Mouse (Mus musculus) neural tube, embryonic 15.5 days (tissue): ENCODE results near the gene Aox2. TPM values are rescaled to one million over a fixed set of nuclear protein-coding genes. Genes with fewer than 3 reads are reported as not detected.

Experiments used
- ATAC-seq: fragments of 200-750 bp; cut with Nextera tagmentation; 2 replicates; pipeline ENCODE4 v1.8.0; 2017; ENCODE audit warnings: mild to moderate bottlenecking, moderate TSS enrichment, moderate library complexity; ENCODE audit not compliant: low FRiP score
- H3K27ac ChIP-seq: fragments of 300-500 bp; sonication (generic); replicated peaks from 2 replicates; pipeline ENCODE4 v1.5.1; 2015; ENCODE audit warnings: mild to moderate bottlenecking, inconsistent platforms
- H3K27me3 ChIP-seq: fragments of 300-500 bp; sonication (generic); replicated peaks from 2 replicates; pipeline ENCODE4 v1.6.1; 2015; ENCODE audit warnings: inconsistent platforms
- H3K36me3 ChIP-seq: fragments of 300-500 bp; sonication (generic); 2 replicates; pipeline ENCODE4 v1.6.1; 2015; ENCODE audit warnings: inconsistent platforms
- H3K4me1 ChIP-seq: fragments of 300-500 bp; sonication (generic); 2 replicates; pipeline ENCODE4 v1.6.1; 2015; ENCODE audit warnings: inconsistent platforms
- H3K4me2 ChIP-seq: fragments of 300-500 bp; sonication (generic); 2 replicates; pipeline ENCODE4 v1.6.1; 2015; ENCODE audit warnings: inconsistent platforms, mild to moderate bottlenecking, moderate library complexity
- H3K4me3 ChIP-seq: fragments of 300-500 bp; sonication (generic); replicated peaks from 2 replicates; pipeline ENCODE4 v1.5.1; 2015; ENCODE audit warnings: mild to moderate bottlenecking, inconsistent platforms
- H3K9ac ChIP-seq: fragments of 300-500 bp; sonication (generic); replicated peaks from 2 replicates; pipeline ENCODE4 v1.6.1; 2015; ENCODE audit warnings: mild to moderate bottlenecking, inconsistent platforms
- H3K9me3 ChIP-seq: fragments of 300-500 bp; sonication (generic); replicated peaks from 2 replicates; pipeline ENCODE4 v1.6.1; 2016; ENCODE audit warnings: inconsistent platforms
- WGBS: fragments of 180-500 bp; shearing (Covaris S2); methylation state at CpG from one replicate; pipeline ENCODE4 v1.1.7; 2015; ENCODE audit warnings: mixed read lengths; 5-methylcytosine and 5-hydroxymethylcytosine counted together
- polyA plus RNA-seq: library from polyadenylated mRNA; unstranded; fragments of >200 nt; fragmentation: Nextera tagmentation; extraction: Ambion mirVana; gene quantifications from 2 replicates; pipeline ENCODE4 v1.2.1, GENCODE M21; 2015

Gene Aox2
- polyA plus RNA-seq, 1 experiment from 2014 or later = 0.04 TPM

DNA sequence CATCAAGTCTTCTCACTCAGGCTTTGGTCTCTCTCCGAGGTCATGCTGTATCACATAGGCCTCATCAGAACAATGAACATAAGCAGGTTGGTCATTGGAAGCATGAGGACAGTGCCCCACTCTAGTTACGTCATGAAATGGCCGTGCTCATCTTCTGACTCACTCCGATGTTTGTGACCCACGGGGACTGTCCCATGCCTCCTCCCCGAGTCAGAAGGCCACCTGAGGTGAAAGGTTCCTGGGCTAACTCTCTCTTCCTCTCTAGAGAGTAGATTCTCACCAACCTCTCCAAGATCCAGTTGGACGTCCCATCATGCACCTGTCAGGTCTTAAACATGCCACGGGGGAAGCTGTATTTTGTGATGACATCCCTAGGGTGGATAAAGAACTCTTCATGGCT, 30.5 kb downstream of the Aox2 start:
- no peak for ATAC-seq
- H3K9me3 ChIP-seq = no peaks in the 10 kb centered on the region
- no peaks in the 10 kb centered on the region for H3K27me3 ChIP-seq
- H3K9ac ChIP-seq = no peak overlapping the region
- H3K27ac ChIP-seq = no peak overlapping the region
- no peaks in the 10 kb centered on the region for H3K36me3 ChIP-seq
- H3K4me3 ChIP-seq = no peak overlapping the region
- 89% methylated on average over 8 of the region's 8 CpGs for WGBS
- no peak overlapping the region for H3K4me2 ChIP-seq
- no peaks in the 10 kb centered on the region for H3K4me1 ChIP-seq

DNA sequence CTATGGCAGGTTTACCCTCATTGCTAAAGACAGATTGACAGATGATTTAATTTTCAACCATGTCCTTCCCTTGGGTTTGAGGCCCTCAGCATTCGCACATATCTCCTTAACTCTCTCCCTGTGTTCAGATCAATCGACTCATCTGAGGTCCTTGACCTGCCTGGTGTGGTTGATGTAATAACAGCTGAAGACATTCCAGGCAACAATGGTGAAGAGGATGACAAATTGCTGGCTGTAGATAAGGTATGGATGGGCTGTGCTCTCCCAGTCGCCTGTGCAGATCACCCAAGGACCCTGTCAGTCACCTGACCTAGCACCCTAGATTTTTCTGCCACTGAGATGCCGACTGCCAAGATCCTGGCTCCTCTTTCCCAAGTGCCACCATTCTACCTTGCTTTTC, 31.7 kb downstream of the Aox2 start:
- Histone ChIP-seq H3K36me3 (no peaks in the 10 kb centered on the region), H3K9ac (no peak overlapping the region), H3K27ac (no peak overlapping the region), H3K4me1 (no peaks in the 10 kb centered on the region), H3K9me3 (no peaks in the 10 kb centered on the region), H3K27me3 (no peaks in the 10 kb centered on the region), H3K4me3 (no peak overlapping the region), H3K4me2 (no peak overlapping the region)
- ATAC-seq = no peak
- 81% methylated on average over 4 of the region's 4 CpGs for WGBS

DNA sequence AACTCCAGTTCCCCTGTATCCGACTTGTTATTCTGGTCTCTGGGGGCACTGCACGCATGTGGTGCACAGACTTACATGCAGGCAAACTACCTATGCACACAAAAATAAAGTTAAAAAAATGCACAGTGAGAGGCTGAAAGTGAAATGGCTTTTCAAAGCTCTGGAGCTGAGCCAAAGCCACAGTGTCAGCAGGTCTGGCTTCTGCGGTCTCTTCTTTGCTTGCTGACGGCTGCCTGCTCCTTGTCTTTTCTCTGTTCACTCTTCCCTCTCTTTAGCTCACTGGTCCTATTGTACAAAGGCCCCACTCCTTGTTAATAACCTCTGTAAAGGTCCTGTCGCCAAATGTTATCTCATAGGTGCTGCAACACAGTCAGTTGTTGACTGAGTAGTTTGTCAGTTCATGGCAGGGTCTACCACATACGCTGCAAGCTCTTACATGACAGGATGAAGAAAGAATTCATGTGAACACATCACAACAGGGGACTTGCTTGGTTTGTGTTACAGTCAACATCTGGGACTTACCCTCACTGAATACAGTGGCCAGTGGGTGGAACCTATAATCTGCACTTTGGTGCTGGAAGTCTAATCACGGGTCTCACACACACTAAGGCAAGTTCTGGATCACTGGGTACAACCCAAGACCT, 33.2 kb downstream of the Aox2 start:
- Histone ChIP-seq H3K9me3 (no peaks in the 10 kb centered on the region), H3K36me3 (no peaks in the 10 kb centered on the region), H3K27ac (no peak overlapping the region), H3K4me3 (no peak overlapping the region), H3K4me2 (no peak overlapping the region), H3K4me1 (no peaks in the 10 kb centered on the region), H3K9ac (no peak overlapping the region), H3K27me3 (no peaks in the 10 kb centered on the region)
- no peak for ATAC-seq
- WGBS = 84% methylated on average over 7 of the region's 7 CpGs

DNA sequence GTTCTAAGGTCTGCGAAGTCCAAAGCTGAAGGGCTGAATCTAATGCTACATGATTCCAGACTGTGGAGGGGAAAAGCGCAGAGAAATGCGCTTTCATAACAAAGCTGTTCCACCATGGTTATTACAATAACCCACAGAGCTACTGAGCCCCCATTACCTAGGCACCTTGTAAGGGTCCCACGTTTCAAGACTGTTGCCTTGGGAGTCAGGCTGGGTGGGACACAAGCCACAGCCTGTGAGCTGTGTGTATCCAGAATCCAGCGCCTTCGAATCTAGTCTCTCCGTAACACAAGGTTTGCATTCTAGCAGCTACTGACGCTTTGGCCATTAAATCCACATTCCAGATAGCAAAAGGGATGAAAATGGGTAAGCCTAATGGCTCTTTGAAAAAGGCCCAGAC, 35.0 kb downstream of the Aox2 start:
- Histone ChIP-seq H3K4me2 (no peak overlapping the region), H3K36me3 (no peaks in the 10 kb centered on the region), H3K9me3 (no peaks in the 10 kb centered on the region), H3K27me3 (no peaks in the 10 kb centered on the region), H3K4me3 (no peak overlapping the region), H3K4me1 (no peaks in the 10 kb centered on the region), H3K9ac (no peak overlapping the region), H3K27ac (no peak overlapping the region)
- WGBS = 92% methylated on average over 8 of the region's 8 CpGs
- no peak for ATAC-seq

DNA sequence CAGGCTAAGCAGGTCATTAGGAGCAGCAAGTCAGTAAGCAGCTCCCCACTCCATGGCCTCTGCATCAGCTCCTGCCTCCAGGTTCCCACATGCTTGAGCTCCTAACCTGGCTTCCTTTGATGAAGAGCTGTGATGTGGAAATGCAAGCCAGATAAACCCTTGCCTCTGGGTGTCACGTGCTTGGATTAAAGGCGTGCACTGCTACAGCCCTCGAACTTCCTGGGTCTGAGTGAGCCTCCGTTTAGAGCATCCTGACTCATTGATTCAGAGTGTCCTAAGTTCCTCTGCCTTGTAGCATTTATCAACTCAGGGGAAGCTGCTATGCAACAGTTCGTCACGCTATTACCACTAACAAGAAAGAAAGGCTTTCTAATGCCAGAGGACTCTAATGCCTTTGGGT, 37.4 kb downstream of the Aox2 start:
- no peak overlapping the region for H3K4me2 ChIP-seq
- ATAC-seq = no peak
- H3K27ac ChIP-seq = no peak overlapping the region
- no peaks in the 10 kb centered on the region for H3K9me3 ChIP-seq
- H3K27me3 ChIP-seq = no peaks in the 10 kb centered on the region
- no peaks in the 10 kb centered on the region for H3K36me3 ChIP-seq
- H3K4me3 ChIP-seq = no peak overlapping the region
- no peaks in the 10 kb centered on the region for H3K4me1 ChIP-seq
- WGBS = 77% methylated on average over 6 of the region's 6 CpGs
- no peak overlapping the region for H3K9ac ChIP-seq

DNA sequence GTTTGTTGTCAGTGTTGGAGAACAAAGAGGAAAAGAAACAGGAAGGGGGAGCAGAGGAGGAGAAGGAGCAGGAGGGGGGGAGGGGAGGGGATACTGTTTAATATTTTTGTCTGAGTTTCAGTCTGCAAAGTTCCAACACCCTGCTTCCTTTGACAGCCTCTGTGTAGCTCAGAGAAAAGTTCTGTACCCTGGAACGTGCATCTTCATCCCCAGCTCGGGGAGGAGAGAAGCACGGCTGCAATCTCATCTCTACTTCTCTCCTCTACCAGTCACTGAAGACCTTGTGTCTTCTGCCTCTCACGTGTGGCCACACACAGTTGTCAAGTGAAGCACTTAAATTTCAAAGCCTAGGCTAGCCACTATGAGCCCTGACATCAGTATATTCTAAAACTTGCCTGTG, 55.1 kb downstream of the Aox2 start:
- Histone ChIP-seq H3K9me3 (no peaks in the 10 kb centered on the region), H3K27me3 (no peaks in the 10 kb centered on the region), H3K4me3 (peak overlapping the region; percentile 11; the same call in 1 of the 2 replicates), H3K9ac (0 out of 2 replicates have a peak overlapping the region, but pooled peaks have one; percentile 10), H3K36me3 (no peaks in the 10 kb centered on the region), H3K27ac (no peak overlapping the region), H3K4me1 (peaks cover 7% of the 10 kb centered on the region), H3K4me2 (peak overlapping the region; percentile 42)
- WGBS = 48% methylated on average over 4 of the region's 4 CpGs
- ATAC-seq = no peak

DNA sequence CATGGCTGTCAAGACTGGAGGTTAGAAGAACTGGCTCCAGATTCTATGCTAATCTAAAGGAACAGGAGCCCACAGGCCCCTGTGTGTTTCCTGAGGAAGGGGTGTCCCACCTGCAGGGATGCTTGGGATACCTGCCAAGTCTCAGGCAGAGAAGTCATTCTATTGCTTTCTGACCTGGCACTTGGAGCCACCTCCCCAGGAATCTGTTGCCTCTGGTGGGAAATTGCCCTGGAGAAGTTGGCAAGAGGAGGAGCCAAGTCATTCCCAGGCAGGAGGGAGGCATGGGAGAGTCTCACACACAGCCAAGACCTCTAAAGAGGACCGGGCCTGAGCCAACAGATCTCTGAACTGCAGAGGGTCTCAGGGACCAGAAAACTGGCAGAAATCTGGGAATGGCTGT, 61.8 kb downstream of the Aox2 start:
- Histone ChIP-seq H3K27me3 (no peaks in the 10 kb centered on the region), H3K36me3 (no peaks in the 10 kb centered on the region), H3K9me3 (no peaks in the 10 kb centered on the region), H3K27ac (no peak overlapping the region), H3K4me3 (no peak overlapping the region), H3K4me1 (no peaks in the 10 kb centered on the region; the same call in 1 of the 2 replicates), H3K4me2 (no peak overlapping the region), H3K9ac (no peak overlapping the region)
- 79% methylated on average over 1 of the region's 1 CpGs for WGBS
- no peak for ATAC-seq

DNA sequence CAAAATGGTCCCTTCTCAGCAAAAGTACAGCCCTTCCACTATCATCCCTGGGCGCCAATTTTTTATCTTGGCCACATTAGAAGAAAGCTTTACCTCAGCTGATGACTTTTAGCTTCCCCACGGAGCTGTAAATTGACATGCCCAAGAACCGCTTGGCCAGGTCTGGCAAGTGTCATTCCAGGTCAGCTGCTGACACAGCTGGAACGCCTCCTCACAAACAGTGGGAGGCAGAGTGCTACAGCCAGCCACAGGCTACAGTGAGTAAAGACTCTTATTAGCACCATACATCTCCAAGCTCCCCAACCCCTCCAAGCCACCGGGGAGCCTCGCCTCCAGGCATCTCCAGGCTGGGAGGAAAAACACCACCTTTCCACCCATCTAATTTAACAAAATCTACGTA, 63.5 kb downstream of the Aox2 start:
- Histone ChIP-seq H3K4me2 (no peak overlapping the region), H3K4me1 (no peaks in the 10 kb centered on the region; the same call in 1 of the 2 replicates), H3K9me3 (no peaks in the 10 kb centered on the region), H3K9ac (no peak overlapping the region), H3K36me3 (no peaks in the 10 kb centered on the region), H3K27ac (no peak overlapping the region), H3K4me3 (no peak overlapping the region), H3K27me3 (no peaks in the 10 kb centered on the region)
- 51% methylated on average over 7 of the region's 7 CpGs for WGBS
- no peak for ATAC-seq

DNA sequence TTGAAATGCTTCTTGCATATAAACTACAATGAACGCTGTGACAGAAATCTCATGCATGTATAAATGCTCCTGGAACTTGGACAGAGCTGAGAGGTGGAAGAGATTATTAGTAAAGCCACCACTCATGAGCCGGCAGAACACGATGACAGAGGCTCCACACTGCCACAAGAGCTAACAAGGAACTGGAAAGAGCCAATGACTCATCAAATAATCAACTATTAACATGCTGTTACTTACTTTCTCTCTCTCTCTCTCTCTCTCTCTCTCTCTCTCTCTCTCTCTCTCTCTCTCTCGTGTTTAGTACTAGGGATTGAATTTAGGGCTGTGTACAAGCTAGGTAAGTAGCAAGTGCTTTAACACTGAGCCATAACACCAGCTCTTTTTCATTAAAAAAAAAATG, 65.7 kb downstream of the Aox2 start:
- 89% methylated on average over 4 of the region's 4 CpGs for WGBS
- Histone ChIP-seq H3K9me3 (no peaks in the 10 kb centered on the region), H3K4me2 (no peak overlapping the region), H3K27me3 (no peaks in the 10 kb centered on the region), H3K4me3 (no peak overlapping the region), H3K27ac (no peak overlapping the region), H3K36me3 (no peaks in the 10 kb centered on the region), H3K4me1 (no peaks in the 10 kb centered on the region; the same call in 1 of the 2 replicates), H3K9ac (no peak overlapping the region)
- ATAC-seq = no peak

DNA sequence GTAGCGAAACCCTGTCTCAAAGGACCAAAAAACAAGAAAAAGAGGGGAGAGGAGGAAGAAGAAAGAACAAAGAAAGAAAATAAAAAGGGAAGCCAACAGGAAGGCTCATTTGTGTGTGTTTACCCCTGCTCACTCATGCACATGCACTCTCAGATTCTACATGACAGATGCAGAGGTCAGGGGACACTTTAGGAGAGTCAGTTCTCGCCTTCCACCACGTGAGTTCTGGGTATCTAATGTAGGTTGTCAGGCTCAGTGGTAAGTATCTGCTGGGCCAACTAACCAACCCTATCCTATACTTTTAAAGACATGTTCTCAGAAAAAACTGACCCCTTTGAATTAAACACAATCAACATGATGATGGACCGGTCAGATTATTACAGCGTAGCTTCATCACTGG, 66.4 kb downstream of the Aox2 start:
- Histone ChIP-seq H3K27me3 (no peaks in the 10 kb centered on the region), H3K4me3 (no peak overlapping the region), H3K9ac (no peak overlapping the region), H3K9me3 (no peaks in the 10 kb centered on the region), H3K36me3 (no peaks in the 10 kb centered on the region), H3K4me2 (no peak overlapping the region), H3K4me1 (no peaks in the 10 kb centered on the region; the same call in 1 of the 2 replicates), H3K27ac (no peak overlapping the region)
- WGBS = 80% methylated on average over 5 of the region's 5 CpGs
- no peak for ATAC-seq

DNA sequence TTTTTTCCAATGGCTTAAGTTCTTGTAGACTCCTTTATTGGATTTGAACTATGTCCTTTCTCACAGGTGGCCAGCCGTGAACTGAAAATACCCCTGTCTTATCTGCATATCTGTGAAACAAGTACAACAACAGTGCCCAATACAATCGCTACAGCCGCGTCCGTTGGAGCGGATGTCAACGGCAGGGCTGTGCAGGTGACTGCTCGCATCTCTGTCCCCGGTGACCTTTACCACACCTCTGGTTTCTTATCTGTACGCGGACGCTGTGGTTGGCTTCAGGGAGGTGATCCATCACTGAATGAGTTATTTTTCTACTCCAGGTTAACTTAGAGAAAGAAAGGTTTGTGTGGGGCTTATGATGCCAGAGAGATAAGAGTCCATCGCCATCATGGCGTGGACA, 68.0 kb downstream of the Aox2 start:
- Histone ChIP-seq H3K36me3 (no peaks in the 10 kb centered on the region), H3K4me1 (no peaks in the 10 kb centered on the region; the same call in 1 of the 2 replicates), H3K27ac (no peak overlapping the region), H3K9me3 (no peaks in the 10 kb centered on the region), H3K27me3 (no peaks in the 10 kb centered on the region), H3K4me3 (no peak overlapping the region), H3K4me2 (no peak overlapping the region), H3K9ac (no peak overlapping the region)
- no peak for ATAC-seq
- WGBS = 92% methylated on average over 14 of the region's 14 CpGs

DNA sequence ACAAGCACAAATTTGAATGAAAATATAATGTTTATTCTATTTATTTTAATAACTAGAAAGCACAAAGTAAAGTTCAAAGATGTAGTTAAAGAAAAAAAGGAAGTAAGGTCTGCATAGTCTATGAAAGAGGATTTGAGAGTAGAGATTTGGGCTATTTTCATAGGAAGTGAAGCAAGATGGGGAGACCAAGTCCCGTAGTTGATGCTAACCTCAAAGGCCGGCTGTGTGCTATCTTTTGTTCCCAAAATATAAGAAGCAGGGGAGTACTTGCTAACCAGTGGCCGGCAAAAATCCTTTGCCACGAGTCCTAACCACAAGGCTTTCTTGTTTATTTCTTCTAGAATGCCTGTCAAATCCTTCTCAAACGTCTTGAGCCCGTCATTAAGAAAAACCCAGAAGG, 70.6 kb downstream of the Aox2 start:
- Histone ChIP-seq H3K36me3 (no peaks in the 10 kb centered on the region), H3K9me3 (no peaks in the 10 kb centered on the region), H3K27me3 (no peaks in the 10 kb centered on the region), H3K4me3 (no peak overlapping the region), H3K4me1 (no peaks in the 10 kb centered on the region), H3K4me2 (no peak overlapping the region), H3K9ac (no peak overlapping the region), H3K27ac (no peak overlapping the region)
- ATAC-seq = no peak
- 89% methylated on average over 6 of the region's 6 CpGs for WGBS
